Mouse (Mus musculus): ENCODE data around the gene Akr1cl. TPM values are rescaled to one million over a fixed set of nuclear protein-coding genes. Genes with fewer than 3 reads are reported as not detected.

Akr1cl gene
- total RNA-seq, 2 experiments from 2014 or later, result not detected

DNA sequence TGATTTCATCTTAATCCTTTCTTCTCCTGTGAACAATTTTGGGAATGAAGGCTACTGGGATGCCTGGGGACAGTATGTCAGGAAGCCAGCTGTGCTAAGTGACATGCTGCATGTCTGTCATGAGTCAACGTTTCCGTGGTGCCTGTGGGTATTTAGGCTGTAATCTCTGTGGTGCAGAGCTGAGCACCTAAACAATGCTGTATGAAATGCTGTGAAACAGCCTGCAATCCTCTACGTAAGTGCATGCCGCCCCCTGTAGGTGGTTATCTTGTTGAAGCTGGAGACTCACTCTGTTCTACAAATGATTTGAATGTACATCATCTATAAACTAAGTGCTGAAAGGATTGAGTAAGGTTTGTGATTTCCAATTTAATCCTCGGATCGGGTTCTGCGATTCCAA is 46.4 kb downstream of the Akr1cl start:
- peak; percentile 64 to 74 for DNase-seq (ENCODE audit: extremely low spot score in 1 of 2, low spot score in 2 of 2)
- intact Hi-C loops (cut with DNase I), result loop anchor here (2.0 to 5.0 kb wide), 3 partner anchors 254 to 369 kb away; partner anchors contain the start of gene Mettl21a
- Histone ChIP-seq H3K4me3 (no peak overlapping the region), H3K27ac (no peak overlapping the region)
- TF ChIP-seq CTCF (IDR thresholded peaks at IDR 0.05), result peak; percentile 68

DNA sequence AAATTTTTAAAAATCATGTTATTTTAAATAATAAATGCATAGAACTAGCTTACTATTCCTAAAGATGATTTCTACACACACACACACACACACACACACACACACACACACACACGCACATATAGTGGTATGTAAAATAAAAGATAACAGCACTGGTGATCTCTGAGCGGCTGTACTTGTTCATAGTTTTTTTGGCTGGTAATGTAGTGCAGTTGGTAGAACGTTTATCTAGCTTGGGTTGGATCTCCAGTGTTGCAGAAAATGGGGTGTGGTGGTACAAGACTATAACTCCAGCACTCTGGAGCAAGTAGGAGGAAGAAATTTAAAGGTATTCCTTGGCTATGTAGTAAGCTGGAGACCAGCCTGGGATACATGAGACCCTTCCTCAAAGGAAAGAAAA is 49.3 kb downstream of the Akr1cl start:
- intact Hi-C loops (cut with DNase I), result loop anchor here (5.0 kb wide), 1 partner anchor 61 kb away; no protein-coding TSS in a partner anchor
- H3K27ac ChIP-seq, result no peak overlapping the region
- no peak for DNase-seq (ENCODE audit: extremely low spot score in 1 of 2, low spot score in 2 of 2)
- H3K4me3 ChIP-seq, result no peak overlapping the region
- no peak for TF ChIP-seq CTCF (IDR thresholded peaks at IDR 0.05)

DNA sequence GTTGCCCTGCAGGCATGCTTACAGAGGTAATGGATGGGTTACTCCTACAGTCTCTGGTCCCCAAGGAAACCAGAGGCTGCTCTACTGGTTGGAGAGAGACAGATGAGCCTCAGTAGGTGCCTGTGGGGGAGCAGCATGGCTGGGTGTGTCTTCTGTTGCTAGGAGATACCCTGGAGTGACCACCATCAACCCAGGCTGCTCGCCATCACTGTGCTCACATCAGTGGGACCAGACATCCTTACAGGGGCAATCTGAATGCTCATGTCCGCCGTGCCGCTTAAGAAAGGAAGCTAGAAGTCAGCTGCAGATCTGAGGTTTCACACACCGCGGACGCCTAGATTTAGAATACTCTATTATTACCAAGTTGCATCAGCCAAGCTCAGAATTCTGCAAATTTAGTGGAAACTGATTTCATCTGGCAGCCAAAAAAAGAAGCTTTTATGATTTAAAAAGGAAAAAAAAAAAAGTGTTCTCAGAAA is 54.2 kb downstream of the Akr1cl start:
- intact Hi-C loops (cut with DNase I), result no loop called here
- no peak overlapping the region for H3K4me3 ChIP-seq
- TF ChIP-seq CTCF (IDR thresholded peaks at IDR 0.05), result no peak
- DNase-seq (ENCODE audit: extremely low spot score in 1 of 2, low spot score in 2 of 2), result peak; percentile 37 to 39
- peak overlapping the region; percentile 86 for H3K27ac ChIP-seq

DNA sequence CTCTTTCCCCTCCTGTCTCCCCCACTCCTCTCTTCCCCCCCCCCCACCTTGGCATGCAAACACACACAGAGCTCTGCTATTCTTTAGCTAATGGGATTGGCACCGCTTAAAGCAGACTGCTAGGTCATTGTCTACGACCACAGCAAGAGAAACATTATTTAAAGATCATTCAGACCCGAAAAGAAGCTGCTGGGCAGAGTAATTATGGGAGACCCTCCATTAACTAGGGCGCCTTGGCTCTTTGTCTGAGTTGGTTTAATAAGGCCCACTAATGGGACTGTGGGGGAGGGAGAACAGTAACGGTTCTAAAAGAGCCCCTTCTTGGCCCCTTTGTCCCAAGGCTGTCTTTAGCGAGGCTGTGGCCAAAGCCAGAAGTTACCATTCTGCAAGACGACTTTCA is 57.2 kb downstream of the Akr1cl start:
- DNase-seq (ENCODE audit: extremely low spot score in 1 of 2, low spot score in 2 of 2), result no peak
- Histone ChIP-seq H3K4me3 (no peak overlapping the region), H3K27ac (no peak overlapping the region)
- intact Hi-C loops (cut with DNase I), result no loop called here
- no peak for TF ChIP-seq CTCF (IDR thresholded peaks at IDR 0.05)

DNA sequence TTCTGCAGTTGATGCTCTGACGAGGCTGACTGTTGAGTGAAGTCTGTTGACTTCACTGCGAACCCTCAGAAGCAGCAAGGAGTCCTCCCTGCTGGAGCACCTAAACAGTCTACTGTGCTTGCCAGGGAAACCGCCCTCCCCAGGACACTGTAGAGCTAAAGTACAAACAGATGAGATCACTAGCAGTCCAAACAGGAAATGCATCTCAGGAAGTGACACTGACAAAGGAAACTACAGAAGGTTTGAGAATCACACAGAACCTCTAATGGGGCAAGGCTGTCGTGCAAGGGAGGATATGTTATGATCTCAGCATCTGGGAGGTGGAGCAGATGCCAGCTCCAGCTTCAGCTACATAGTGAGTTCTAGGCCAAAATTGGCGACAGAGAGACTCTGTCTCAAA is 61.9 kb downstream of the Akr1cl start:
- intact Hi-C loops (cut with DNase I), result no loop called here
- H3K4me3 ChIP-seq, result no peak overlapping the region
- no peak overlapping the region for H3K27ac ChIP-seq
- no peak for DNase-seq (ENCODE audit: extremely low spot score in 1 of 2, low spot score in 2 of 2)
- no peak for TF ChIP-seq CTCF (IDR thresholded peaks at IDR 0.05)

Other genes starting within 250 kb of the Akr1cl start
- gene Plekhm3, start 75.9 kb downstream of the Akr1cl start, total RNA-seq (2021), result 10 to 100 TPM; 40.4 to 41.8 TPM
- gene Cryge, start 18.4 kb upstream of the Akr1cl start, total RNA-seq (2021), result not detected
- not detected for gene Crygd, start 30.7 kb upstream of the Akr1cl start, total RNA-seq (2021)
- gene Crygc, start 40.9 kb upstream of the Akr1cl start, total RNA-seq (2021), result not detected
- not detected for gene Crygb, start 49.5 kb upstream of the Akr1cl start, total RNA-seq (2021)
- gene Cryga, start 70.6 kb upstream of the Akr1cl start, total RNA-seq (2021), result 1 to 10 TPM in 1 of 2 experiments, under 1 TPM in 1; 0.61 to 1.0 TPM
- gene Gm28845, start 86.8 kb upstream of the Akr1cl start, total RNA-seq (2021), result under 1 TPM in 1 of 2 experiments, not detected in 1; 0.54 TPM
- gene D630023F18Rik, start 90.5 kb upstream of the Akr1cl start, total RNA-seq (2021), result 1 to 10 TPM; 6.0 to 6.6 TPM
- 10 to 100 TPM; 34.4 to 40.7 TPM for gene Idh1, start 153.7 kb upstream of the Akr1cl start, total RNA-seq (2021)
- gene Pikfyve, start 153.9 kb upstream of the Akr1cl start, total RNA-seq (2021), result 10 to 100 TPM; 48.3 to 51.7 TPM
- 1 to 10 TPM; 1.4 to 1.8 TPM for gene Pth2r, start 249.3 kb upstream of the Akr1cl start, total RNA-seq (2021)